In the genomic region with DNA sequence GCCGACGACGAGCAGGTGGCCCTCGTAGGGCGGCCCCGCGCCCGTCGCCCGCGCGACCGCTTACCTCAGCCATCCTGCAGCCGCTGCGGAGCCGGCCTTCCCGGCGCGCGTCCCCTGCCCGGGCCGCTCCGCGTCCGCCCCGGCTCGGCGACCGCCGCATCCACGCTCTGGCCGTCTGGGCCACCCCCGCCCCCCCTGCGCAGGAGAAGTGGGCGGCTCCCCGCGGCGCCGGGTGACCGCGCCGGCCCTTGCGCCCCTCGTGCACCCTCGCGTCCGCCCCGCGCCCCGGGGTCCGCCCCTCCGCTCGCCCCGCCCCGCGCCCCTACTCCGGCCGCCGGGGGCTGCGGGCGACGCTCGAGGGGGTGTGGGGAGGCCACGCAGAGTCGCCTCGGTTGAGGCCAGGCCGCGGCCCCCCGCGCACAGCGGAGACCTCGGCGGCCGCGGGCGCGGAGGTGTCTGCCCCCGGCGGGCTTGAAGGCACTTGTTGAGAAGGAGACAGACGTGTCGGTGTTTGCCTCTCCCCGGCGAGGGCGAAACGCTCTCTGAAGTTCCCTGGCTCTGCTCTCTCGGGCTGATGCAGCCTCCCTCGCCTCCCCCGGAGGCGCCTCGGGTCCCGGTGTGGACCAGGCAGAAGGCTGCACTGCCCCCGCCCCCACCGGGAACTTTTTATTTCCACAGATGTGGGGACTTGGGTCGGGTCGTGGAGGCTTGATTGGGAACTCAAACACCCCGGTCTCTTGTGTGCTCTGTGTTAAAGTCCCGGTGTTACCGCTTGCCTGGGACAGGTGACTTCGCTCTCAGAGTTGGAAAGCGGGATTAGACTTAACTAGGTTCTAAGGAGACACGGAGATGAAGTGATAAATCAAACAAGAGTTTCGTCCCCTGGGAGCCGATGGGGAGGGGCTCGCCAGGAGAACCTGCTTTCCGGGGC, we compare ENCODE assay signal across 9 mouse cellular contexts. TPM values are rescaled to one million over a fixed set of nuclear protein-coding genes. Genes with fewer than 3 reads are reported as not detected.
DNase-seq lines count a peak whose midpoint lies in the region; ATAC-seq lines count a peak whose summit lies in the region.
"Had no signal": no experiment of that assay in that cellular context is flagged by ENCODE, and none has a peak within 500 bp of the region (broad histone marks: within the 10 kb centered on the region; RNA-seq: fewer than 3 reads in every experiment).

A gene (minus strand): TSS at position 162 of the 931 bp plus-strand sequence.

- peak; percentile 69 for ATAC-seq in forebrain, embryonic 15.5 days (replicated peaks)
- ATAC-seq in neural tube, embryonic 14.5 days (ENCODE audit: low read depth) = peak; percentile 73

- no peaks in the 10 kb centered on the region for H3K36me3 ChIP-seq in heart, embryonic 10.5 days
- no peaks in the 10 kb centered on the region for H3K36me3 ChIP-seq in forebrain, embryonic 15.5 days
- no peaks in the 10 kb centered on the region for H3K36me3 ChIP-seq in neural tube, embryonic 14.5 days (ENCODE audit: control insufficient read depth, insufficient read depth, low read length)
- H3K36me3 ChIP-seq: G1E had no signal

- peak within 1 kb of the TSS; percentile 79 for H3K27ac ChIP-seq in heart, embryonic 10.5 days
- H3K27ac ChIP-seq in forebrain, embryonic 15.5 days (replicated peaks) = no peak within 1 kb of the TSS
- no peak within 1 kb of the TSS for H3K27ac ChIP-seq in neural tube, embryonic 14.5 days (ENCODE audit: low read depth, low read length)

- DNase-seq in heart, embryonic 10.5 days (ENCODE audit: low spot score) = no peak
- no peak for DNase-seq in heart, adult 8-10 months (ENCODE audit: low spot score)
- peak; percentile 7 for DNase-seq in Muller cell, postnatal 12 days (ENCODE audit: inconsistent ontology term)
- DNase-seq in kidney, postnatal 4 days = peak; percentile 40 to 58
- DNase-seq in left cerebral cortex, postnatal 14 days (ENCODE audit: low spot score in 2 of 2) = no peak
- no peak for DNase-seq in cerebellum, adult 9-11 months

- peak within 1 kb of the TSS; percentile 89 for H3K4me2 ChIP-seq in forebrain, embryonic 15.5 days (replicated peaks)
- peak within 1 kb of the TSS; percentile 85 for H3K4me2 ChIP-seq in neural tube, embryonic 14.5 days (ENCODE audit: low read depth, low read length)

- peaks cover 94% of the 10 kb centered on the region for H3K27me3 ChIP-seq in heart, embryonic 10.5 days (ENCODE audit: insufficient read depth, poor library complexity, severe bottlenecking)
- H3K27me3 ChIP-seq in forebrain, embryonic 15.5 days = peaks cover 72% of the 10 kb centered on the region
- H3K27me3 ChIP-seq in neural tube, embryonic 14.5 days (ENCODE audit: control insufficient read depth, insufficient read depth, low read length) = peaks cover 46% of the 10 kb centered on the region

- WGBS in heart, embryonic 10.5 days = 1% methylated on average over 103 of the region's 105 CpGs
- 1% methylated on average over 97 of the region's 105 CpGs for WGBS in forebrain, embryonic 15.5 days
- WGBS in neural tube, embryonic 14.5 days = 1% methylated on average over 74 of the region's 105 CpGs

- peak within 1 kb of the TSS; percentile 41 for H3K9ac ChIP-seq in forebrain, embryonic 15.5 days (replicated peaks)
- H3K9ac ChIP-seq in neural tube, embryonic 14.5 days (replicated peaks; ENCODE audit: low read depth, low read length) = peak within 1 kb of the TSS; percentile 8; the same call in 1 of the 2 replicates

- intact Hi-C loops in left cerebral cortex, postnatal 14 days (cut with DNase I) = no loop called here

- H3K9me3 ChIP-seq in heart, embryonic 10.5 days = no peaks in the 10 kb centered on the region
- H3K9me3 ChIP-seq in forebrain, embryonic 15.5 days = no peaks in the 10 kb centered on the region
- no peaks in the 10 kb centered on the region for H3K9me3 ChIP-seq in neural tube, embryonic 14.5 days (ENCODE audit: control insufficient read depth, low read length)

- peak within 1 kb of the TSS; percentile 73 for H3K4me3 ChIP-seq in heart, embryonic 10.5 days
- H3K4me3 ChIP-seq in forebrain, embryonic 15.5 days = peak within 1 kb of the TSS; percentile 46
- peak within 1 kb of the TSS; percentile 49 for H3K4me3 ChIP-seq in neural tube, embryonic 14.5 days (ENCODE audit: low read depth, low read length)

- H3K4me1 ChIP-seq in heart, embryonic 10.5 days = peaks cover 27% of the 10 kb centered on the region
- H3K4me1 ChIP-seq in forebrain, embryonic 15.5 days = peaks cover 18% of the 10 kb centered on the region
- peaks cover 5% of the 10 kb centered on the region; the same call in 1 of the 2 replicates for H3K4me1 ChIP-seq in neural tube, embryonic 14.5 days (ENCODE audit: control insufficient read depth, insufficient read depth, low read length)

RNA-seq across cellular contexts. Expression of the gene that starts here (rescaled TPM):
- 8.1 and 14.3 TPM in 2 replicates for polyA plus RNA-seq in heart, embryonic 10.5 days (2016; fragmentation: Nextera tagmentation; extraction: Ambion mirVana)
- total RNA-seq in heart, adult 8-10 months (2022) = 1 to 10 TPM; 1.5 to 2.2 (median 1.6) TPM
- polyA plus RNA-seq in forebrain, embryonic 15.5 days (2015; fragmentation: Nextera tagmentation; extraction: Ambion mirVana) = 0.04 and 0.05 TPM in 2 replicates
- 0.11 and 5.6 TPM in 2 replicates for polyA plus RNA-seq in neural tube, embryonic 14.5 days (2014; fragmentation: Nextera tagmentation; extraction: Ambion mirVana)
- total RNA-seq in left cerebral cortex, postnatal 14 days (2021) = not detected
- polyA plus RNA-seq: G1E had no signal

Comparison
In these comparisons a context has a peak if more than half of its experiments do, and no peak if none do; other contexts are left out.
1. Peak in ATAC-seq, H3K4me3 ChIP-seq, H3K9ac ChIP-seq and H3K4me2 ChIP-seq in forebrain, embryonic 15.5 days; RNA of the gene not detected or under 1 TPM.
2. DNase-seq: peak in Muller cell, postnatal 12 days (single experiment) and kidney, postnatal 4 days (2 of 2); none in heart, embryonic 10.5 days (single experiment), heart, adult 8-10 months (single experiment), left cerebral cortex, postnatal 14 days (0 of 2) and cerebellum, adult 9-11 months (single experiment).
3. Peak in every context shown above with its lines, with median percentiles within 50 percentile points of each other: H3K4me3 ChIP-seq.